Mouse (Mus musculus) ES-E14 (cell line): ENCODE measurements at regions not wholly inside any gene's neighbourhood (a gene's known extent, or its start where the extent isn't known, plus 50 kb on each side); places are given as distances from the start of the nearest gene placed in this dataset.

ENCODE experiments used
- DNase-seq: peaks from one replicate; pipeline ENCODE4 v3.0.0-alpha.2; 2013; ENCODE audit warnings: low read depth, low spot score
- H3K27ac ChIP-seq: 2 replicates; pipeline ENCODE4 v1.5.1; 2012; ENCODE audit warnings: low read depth, mild to moderate bottlenecking, low read length, moderate library complexity, mixed read lengths; ENCODE audit not compliant: poor library complexity, insufficient read depth, severe bottlenecking
- H3K36me3 ChIP-seq: 2 replicates; pipeline ENCODE4 v1.6.1; 2012; ENCODE audit warnings: mild to moderate bottlenecking, low read length, moderate library complexity, mixed read lengths; ENCODE audit not compliant: control insufficient read depth, poor library complexity, insufficient read depth, severe bottlenecking
- H3K4me1 ChIP-seq, 2 experiments: fragments of 150-350 bp in 1 of 2; sonication (generic) in 1 of 2; 2 replicates each; pipeline ENCODE4 v1.6.1; 2012; ENCODE audit warnings: low read length in 2 of 2, mild to moderate bottlenecking in 1 of 2, mixed read lengths in 1 of 2; ENCODE audit not compliant: control insufficient read depth in 2 of 2, insufficient read depth in 2 of 2, poor library complexity in 1 of 2
- H3K4me3 ChIP-seq, 2 experiments: fragments of 150-350 bp in 1 of 2; sonication (generic) in 1 of 2; 2 replicates each; pipeline ENCODE4 v1.5.1; 2012; ENCODE audit warnings: low read length in 2 of 2, low read depth in 1 of 2, mild to moderate bottlenecking in 1 of 2, mixed read lengths in 1 of 2; ENCODE audit not compliant: insufficient read depth in 1 of 2, poor library complexity in 1 of 2, severe bottlenecking in 1 of 2
- H3K9ac ChIP-seq: 2 replicates; pipeline ENCODE4 v1.6.1; 2012; ENCODE audit warnings: low read depth, mild to moderate bottlenecking, low read length, mixed read lengths; ENCODE audit not compliant: poor library complexity, insufficient read depth, severe bottlenecking
- H3K9me3 ChIP-seq: fragments of 150-350 bp; sonication (generic); 2 replicates; pipeline ENCODE4 v1.6.1; 2012; ENCODE audit warnings: low read depth, mild to moderate bottlenecking, low read length; ENCODE audit not compliant: control insufficient read depth, insufficient read depth
- CHD2 ChIP-seq: IDR thresholded peaks from 2 replicates; pipeline ENCODE4 v1.6.1; 2014; ENCODE audit warnings: mild to moderate bottlenecking, low read depth, low read length, inconsistent platforms
- HCFC1 ChIP-seq: IDR thresholded peaks from 2 replicates; pipeline ENCODE4 v1.6.1; 2012; ENCODE audit warnings: low read length, inconsistent platforms, borderline replicate concordance; ENCODE audit not compliant: insufficient read depth
- MAFK ChIP-seq: IDR thresholded peaks from 2 replicates; pipeline ENCODE4 v1.6.1; 2014; ENCODE audit warnings: mild to moderate bottlenecking, low read depth, low read length, inconsistent platforms; ENCODE audit not compliant: insufficient read depth
- ZC3H11A ChIP-seq: IDR thresholded peaks from 2 replicates; pipeline ENCODE4 v1.6.1; 2012; ENCODE audit warnings: low read depth, mild to moderate bottlenecking, inconsistent platforms, low read length, borderline replicate concordance
- ZNF384 ChIP-seq: IDR thresholded peaks from 2 replicates; pipeline ENCODE4 v1.6.1; 2012; ENCODE audit warnings: low read depth, low read length, inconsistent platforms
- in situ Hi-C, 2 experiments: fragments of 600-800 bp; cut with MboI; formaldehyde crosslinking; loops; one replicate each; pipeline ENCODE4 v1.15.1; 2025; ENCODE audit warnings: low sequenced_read_pairs in 2 of 2, inconsistent platforms in 1 of 2; ENCODE audit not compliant: unreplicated experiment in 2 of 2

DNA sequence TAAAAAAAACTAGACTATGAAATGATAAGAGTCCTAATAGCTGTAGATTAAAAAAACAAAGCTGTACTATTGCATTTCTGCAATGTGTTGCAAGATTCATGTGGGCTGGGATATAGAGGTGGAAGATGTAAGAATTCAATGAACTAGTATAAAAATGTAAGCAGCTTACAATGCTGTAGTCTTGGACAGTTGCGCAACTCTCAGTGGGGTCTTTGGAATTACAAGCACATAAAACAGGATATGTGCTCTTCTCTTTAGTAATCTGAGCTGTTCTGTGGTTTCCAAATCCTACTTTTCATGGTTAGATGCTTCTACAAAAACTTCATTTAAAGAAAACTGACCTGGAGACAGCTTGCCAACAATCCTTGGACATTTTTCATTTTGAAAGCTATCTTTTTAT, 609.3 kb downstream of the Adgrl2 start:
- in situ Hi-C loops = no loop called here
- H3K36me3 ChIP-seq = no peaks in the 10 kb centered on the region
- TF ChIP-seq ZC3H11A = no peak
- TF ChIP-seq HCFC1 = no peak
- no peak for TF ChIP-seq ZNF384
- no peak for TF ChIP-seq MAFK
- no peak for TF ChIP-seq CHD2

DNA sequence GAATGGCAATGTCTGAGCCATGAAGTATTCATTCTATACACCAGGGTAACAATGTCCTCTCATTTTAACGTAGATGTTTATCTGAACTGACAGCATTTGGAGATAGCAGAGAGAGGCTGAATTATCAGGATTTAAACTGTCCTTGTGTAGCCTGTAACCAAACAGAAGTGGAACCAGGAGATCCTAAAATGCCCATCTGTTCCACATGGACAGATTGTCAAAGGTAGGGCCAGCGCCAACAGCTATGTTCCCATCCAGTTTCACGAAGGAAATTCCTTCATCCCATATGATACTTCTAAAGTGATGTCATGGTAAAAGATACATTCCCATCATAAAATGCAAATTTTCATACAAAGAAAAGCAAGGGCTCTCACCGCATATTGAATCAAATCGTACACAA, 627.0 kb downstream of the Adgrl2 start:
- Histone ChIP-seq H3K9me3 (no peaks in the 10 kb centered on the region), H3K4me1 (no peaks in the 10 kb centered on the region), H3K27ac (no peak overlapping the region), H3K4me3 (no peak overlapping the region), H3K36me3 (no peaks in the 10 kb centered on the region), H3K9ac (no peak overlapping the region)
- TF ChIP-seq ZNF384 (no peak), CHD2 (no peak), HCFC1 (no peak), MAFK (no peak), ZC3H11A (no peak)
- in situ Hi-C loops = no loop called here
- DNase-seq = no peak

More for the DNA sequence above, 609.3 kb downstream of the Adgrl2 start:
- no peaks in the 10 kb centered on the region for H3K9me3 ChIP-seq
- no peak overlapping the region for H3K9ac ChIP-seq
- H3K27ac ChIP-seq = no peak overlapping the region
- DNase-seq = no peak
- no peak overlapping the region for H3K4me3 ChIP-seq
- no peaks in the 10 kb centered on the region for H3K4me1 ChIP-seq

DNA sequence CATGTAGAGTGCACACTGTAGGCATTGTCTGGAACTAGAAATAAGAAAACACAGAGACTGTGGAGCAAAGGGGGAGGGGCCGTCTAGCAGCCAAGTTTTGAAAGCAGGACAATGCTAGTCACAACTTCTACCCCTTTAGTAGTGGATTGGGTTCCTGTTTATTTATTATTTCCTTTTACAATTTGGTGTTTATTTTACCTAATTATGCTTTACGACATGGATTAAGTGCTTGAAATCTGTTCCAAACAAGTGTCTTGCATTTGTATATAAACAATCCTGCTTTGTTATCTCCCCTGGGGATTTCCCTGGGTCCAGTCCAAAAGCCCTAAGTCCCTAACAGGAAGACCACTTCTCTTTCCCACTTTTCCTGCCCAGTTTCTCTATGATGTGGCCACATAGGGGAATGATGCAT, 627.9 kb downstream of the Adgrl2 start:
- no peaks in the 10 kb centered on the region for H3K9me3 ChIP-seq
- TF ChIP-seq MAFK (no peak), ZNF384 (no peak), HCFC1 (no peak), CHD2 (no peak), ZC3H11A (no peak)
- no peak for DNase-seq
- in situ Hi-C loops = no loop called here
- H3K4me1 ChIP-seq = no peaks in the 10 kb centered on the region
- no peak overlapping the region for H3K27ac ChIP-seq
- H3K4me3 ChIP-seq = no peak overlapping the region
- no peak overlapping the region for H3K9ac ChIP-seq
- no peaks in the 10 kb centered on the region for H3K36me3 ChIP-seq

GRCm38 (mm10) chr3:148343633-148344361, 646.6 kb downstream of the Adgrl2 start:
- DNase-seq = peak; percentile 33
- TF ChIP-seq CHD2 (no peak), HCFC1 (no peak), ZC3H11A (no peak), ZNF384 (no peak), MAFK (no peak)
- peak overlapping the region in 1 of 2 experiments; percentile 21; a peak in 1 of 4 replicates for H3K4me3 ChIP-seq
- H3K27ac ChIP-seq = peak overlapping the region; percentile 83; the same call in 1 of the 2 replicates
- 0 out of 2 replicates have a peak, but pooled peaks cover 2% of the 10 kb centered on the region for H3K9me3 ChIP-seq
- 0 out of 4 replicates have a peak, but pooled peaks cover 0 to 2% of the 10 kb centered on the region in 2 experiments for H3K4me1 ChIP-seq
- H3K36me3 ChIP-seq = no peaks in the 10 kb centered on the region
- no peak overlapping the region for H3K9ac ChIP-seq
- in situ Hi-C loops = no loop called here
